Mouse (Mus musculus) forebrain, embryonic 16.5 days (tissue): Measurements from ENCODE around the gene Cacng1. TPM values are rescaled to one million over a fixed set of nuclear protein-coding genes. Genes with fewer than 3 reads are reported as not detected.

ENCODE experiments used
- ATAC-seq: fragments of 200-750 bp; cut with Nextera tagmentation; 2 replicates; pipeline ENCODE4 v1.8.0; 2017; ENCODE audit warnings: mild to moderate bottlenecking, moderate library complexity
- H3K27ac ChIP-seq: fragments of 300-500 bp; sonication (generic); 2 replicates; pipeline ENCODE4 v1.5.1; 2014; ENCODE audit warnings: low read length, control low read depth
- H3K27me3 ChIP-seq: fragments of 300-500 bp; sonication (generic); replicated peaks from 2 replicates; pipeline ENCODE4 v1.6.1; 2014; ENCODE audit warnings: low read length; ENCODE audit not compliant: control insufficient read depth, insufficient read depth
- H3K36me3 ChIP-seq: fragments of 300-500 bp; sonication (generic); 2 replicates; pipeline ENCODE4 v1.6.1; 2014; ENCODE audit not compliant: control insufficient read depth, insufficient read depth
- H3K4me1 ChIP-seq: fragments of 300-500 bp; sonication (generic); replicated peaks from 2 replicates; pipeline ENCODE4 v1.6.1; 2014; ENCODE audit warnings: low read length; ENCODE audit not compliant: control insufficient read depth, insufficient read depth
- H3K4me2 ChIP-seq: fragments of 300-500 bp; sonication (generic); 2 replicates; pipeline ENCODE4 v1.6.1; 2014; ENCODE audit warnings: mild to moderate bottlenecking, low read length, control low read depth
- H3K4me3 ChIP-seq: fragments of 300-500 bp; sonication (generic); replicated peaks from 2 replicates; pipeline ENCODE4 v1.5.1; 2014; ENCODE audit warnings: mild to moderate bottlenecking, low read length, control low read depth
- H3K9ac ChIP-seq: fragments of 300-500 bp; sonication (generic); replicated peaks from 2 replicates; pipeline ENCODE4 v1.6.1; 2014; ENCODE audit warnings: low read depth, low read length, control low read depth
- H3K9me3 ChIP-seq: fragments of 300-500 bp; sonication (generic); 2 replicates; pipeline ENCODE4 v1.6.1; 2016; ENCODE audit warnings: low read length; ENCODE audit not compliant: control insufficient read depth
- WGBS: fragments of 180-500 bp; shearing (Covaris S2); extraction: QIAGEN DNeasy Blood & Tissue Kit; methylation state at CpG from one replicate; pipeline ENCODE4 v1.1.7; 2014; 5-methylcytosine and 5-hydroxymethylcytosine counted together
- polyA plus RNA-seq: library from polyadenylated mRNA; unstranded; fragments of >200 nt; fragmentation: Nextera tagmentation; extraction: Ambion mirVana; gene quantifications from 2 replicates; pipeline ENCODE4 v1.2.1, GENCODE M21; 2015

Gene Cacng1
- polyA plus RNA-seq, 1 experiment from 2014 or later = 0.39 TPM

GRCm38 (mm10) chr11:107691569-107691968 lies 24.8 kb downstream of the Cacng1 start:
- Histone ChIP-seq H3K4me2 (no peak overlapping the region), H3K27ac (no peak overlapping the region), H3K4me3 (no peak overlapping the region), H3K36me3 (peaks cover 7% of the 10 kb centered on the region; the same call in 1 of the 2 replicates), H3K4me1 (no peaks in the 10 kb centered on the region), H3K9me3 (no peaks in the 10 kb centered on the region), H3K9ac (no peak overlapping the region), H3K27me3 (no peaks in the 10 kb centered on the region)
- WGBS = 29% methylated on average over 8 of the region's 8 CpGs
- no peak for ATAC-seq

- no peak for ATAC-seq
- 95% methylated on average over 10 of the region's 10 CpGs for WGBS
- Histone ChIP-seq H3K27me3 (no peaks in the 10 kb centered on the region), H3K4me1 (peaks cover 7% of the 10 kb centered on the region), H3K4me3 (no peak overlapping the region), H3K36me3 (peaks cover 15% of the 10 kb centered on the region; the same call in 1 of the 2 replicates), H3K9me3 (no peaks in the 10 kb centered on the region), H3K9ac (no peak overlapping the region), H3K4me2 (no peak overlapping the region), H3K27ac (no peak overlapping the region)
These were observed 27.8 kb downstream of the Cacng1 start for GRCm38 (mm10) chr11:107688480-107688879.

- Histone ChIP-seq H3K36me3 (peaks cover 15% of the 10 kb centered on the region; the same call in 1 of the 2 replicates), H3K4me2 (no peak overlapping the region), H3K27me3 (no peaks in the 10 kb centered on the region), H3K9me3 (no peaks in the 10 kb centered on the region), H3K27ac (no peak overlapping the region), H3K4me3 (no peak overlapping the region), H3K9ac (no peak overlapping the region), H3K4me1 (peaks cover 19% of the 10 kb centered on the region)
- ATAC-seq = no peak
- 94% methylated on average over 18 of the region's 20 CpGs for WGBS
These were observed 30.0 kb downstream of the Cacng1 start for GRCm38 (mm10) chr11:107686290-107686689.

- H3K27ac ChIP-seq = no peak overlapping the region
- 33% methylated on average over 19 of the region's 19 CpGs for WGBS
- no peaks in the 10 kb centered on the region for H3K9me3 ChIP-seq
- no peak overlapping the region for H3K4me2 ChIP-seq
- ATAC-seq = peak; percentile 70; the same call in 1 of the 2 replicates
- H3K9ac ChIP-seq = no peak overlapping the region
- H3K27me3 ChIP-seq = no peaks in the 10 kb centered on the region
- H3K36me3 ChIP-seq = peaks cover 15% of the 10 kb centered on the region; the same call in 1 of the 2 replicates
- no peak overlapping the region for H3K4me3 ChIP-seq
- H3K4me1 ChIP-seq = peaks cover 19% of the 10 kb centered on the region
These were observed 32.5 kb downstream of the Cacng1 start for GRCm38 (mm10) chr11:107683544-107684465.

- H3K4me3 ChIP-seq = no peak overlapping the region
- H3K9ac ChIP-seq = no peak overlapping the region
- H3K9me3 ChIP-seq = no peaks in the 10 kb centered on the region
- 34% methylated on average over 9 of the region's 9 CpGs for WGBS
- H3K4me1 ChIP-seq = peaks cover 19% of the 10 kb centered on the region
- H3K27me3 ChIP-seq = no peaks in the 10 kb centered on the region
- no peak overlapping the region for H3K27ac ChIP-seq
- peaks cover 9% of the 10 kb centered on the region; the same call in 1 of the 2 replicates for H3K36me3 ChIP-seq
- H3K4me2 ChIP-seq = no peak overlapping the region
- ATAC-seq = no peak; the same call in 1 of the 2 replicates
These were observed 33.5 kb downstream of the Cacng1 start for GRCm38 (mm10) chr11:107682694-107683355.

GRCm38 (mm10) chr11:107676207-107676940 lies 39.9 kb downstream of the Cacng1 start:
- Histone ChIP-seq H3K9ac (no peak overlapping the region), H3K36me3 (peaks cover 8% of the 10 kb centered on the region), H3K4me1 (peaks cover 11% of the 10 kb centered on the region), H3K4me2 (peak overlapping the region; percentile 29), H3K4me3 (peak overlapping the region; percentile 14; the same call in 1 of the 2 replicates), H3K27ac (peak overlapping the region; percentile 39), H3K27me3 (no peaks in the 10 kb centered on the region), H3K9me3 (no peaks in the 10 kb centered on the region)
- 27% methylated on average over 17 of the region's 17 CpGs for WGBS
- ATAC-seq = peak; percentile 31; the same call in 1 of the 2 replicates

GRCm38 (mm10) chr11:107675246-107675645 lies 41.1 kb downstream of the Cacng1 start:
- no peaks in the 10 kb centered on the region for H3K27me3 ChIP-seq
- no peak overlapping the region for H3K27ac ChIP-seq
- H3K36me3 ChIP-seq = peaks cover 17% of the 10 kb centered on the region
- H3K9me3 ChIP-seq = no peaks in the 10 kb centered on the region
- 83% methylated on average over 10 of the region's 10 CpGs for WGBS
- ATAC-seq = no peak
- H3K4me2 ChIP-seq = no peak overlapping the region
- H3K9ac ChIP-seq = no peak overlapping the region
- peaks cover 11% of the 10 kb centered on the region for H3K4me1 ChIP-seq
- H3K4me3 ChIP-seq = no peak overlapping the region

GRCm38 (mm10) chr11:107674601-107675000 lies 41.7 kb downstream of the Cacng1 start:
- H3K27ac ChIP-seq = no peak overlapping the region
- peaks cover 11% of the 10 kb centered on the region for H3K4me1 ChIP-seq
- 94% methylated on average over 8 of the region's 8 CpGs for WGBS
- no peak overlapping the region for H3K9ac ChIP-seq
- H3K9me3 ChIP-seq = no peaks in the 10 kb centered on the region
- no peak overlapping the region for H3K4me2 ChIP-seq
- no peak for ATAC-seq
- H3K36me3 ChIP-seq = peaks cover 23% of the 10 kb centered on the region
- H3K4me3 ChIP-seq = no peak overlapping the region
- H3K27me3 ChIP-seq = no peaks in the 10 kb centered on the region

GRCm38 (mm10) chr11:107674006-107674405 lies 42.3 kb downstream of the Cacng1 start:
- Histone ChIP-seq H3K4me2 (no peak overlapping the region), H3K27ac (no peak overlapping the region), H3K27me3 (no peaks in the 10 kb centered on the region), H3K4me1 (peaks cover 11% of the 10 kb centered on the region), H3K9ac (no peak overlapping the region), H3K4me3 (no peak overlapping the region), H3K9me3 (no peaks in the 10 kb centered on the region), H3K36me3 (peaks cover 24% of the 10 kb centered on the region)
- no peak for ATAC-seq
- 85% methylated on average over 5 of the region's 5 CpGs for WGBS
